Mouse (Mus musculus) monocyte, adult 5-6 weeks (primary cell): ENCODE data around the gene Dennd4b. TPM values are rescaled to one million over a fixed set of nuclear protein-coding genes. Genes with fewer than 3 reads are reported as not detected.

ENCODE experiments used
- ATAC-seq: fragments of 153-309, 156-312 bp; replicated peaks from 2 replicates; pipeline ENCODE4 v1.8.0; 2017; ENCODE audit warnings: mild to moderate bottlenecking; ENCODE audit not compliant: low TSS enrichment, insufficient number of reproducible peaks, severe bottlenecking, poor library complexity, low FRiP score
- total RNA-seq: library from RNA; stranded (forward); fragments of 200-1000, 200-491, 200-594 nt; gene quantifications from 3 replicates; pipeline ENCODE4 v1.2.3, GENCODE M21; 2017

Dennd4b gene
- 15.4 to 39.1 TPM (median 16.3 TPM) in 3 replicates for total RNA-seq

DNA sequence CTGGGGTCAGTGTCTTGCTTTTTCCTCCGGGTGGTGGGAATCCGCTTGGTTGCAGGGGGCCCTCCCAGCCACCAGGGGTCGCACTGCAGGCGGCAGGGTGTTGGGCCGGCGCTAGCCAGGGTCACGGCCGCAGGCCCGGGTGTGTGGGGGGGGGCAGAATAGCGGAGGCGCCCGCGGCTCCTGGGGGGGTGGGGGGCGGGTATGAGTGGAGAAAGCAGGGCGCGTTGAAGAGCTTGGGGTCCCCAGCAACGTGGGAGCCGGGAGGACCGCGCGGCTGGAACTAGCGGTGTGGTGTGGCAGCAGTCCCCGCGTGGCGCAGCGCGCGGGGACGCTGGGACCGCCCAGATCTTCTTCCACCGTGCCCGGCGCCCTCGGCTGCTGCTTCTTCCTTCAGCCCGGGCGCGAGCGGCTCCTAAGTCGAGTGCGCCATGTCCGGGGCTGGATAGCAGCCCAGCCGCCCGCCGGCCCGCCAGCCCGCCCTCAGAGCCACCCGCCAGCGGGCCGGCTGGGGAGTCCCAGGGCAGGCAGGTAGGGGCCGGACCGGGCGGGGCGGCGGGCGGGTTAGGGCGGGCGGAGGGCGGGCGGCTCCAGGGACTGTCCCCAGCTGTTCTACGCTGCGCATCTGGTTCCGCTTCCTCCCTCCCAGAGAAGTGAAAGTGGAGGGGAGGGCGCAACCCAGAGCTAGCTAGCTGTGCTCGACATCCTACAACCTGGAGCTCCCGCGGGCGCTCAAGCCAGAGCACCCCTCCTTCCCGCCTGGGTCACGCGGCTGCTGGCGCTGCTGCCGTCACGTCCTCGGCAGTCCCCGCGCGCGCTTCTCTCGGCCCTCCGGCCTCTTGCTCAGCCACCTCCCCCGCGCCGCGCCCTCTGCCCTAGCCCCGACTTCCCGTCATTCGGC lies at the start of gene Dennd4b:
Dennd4b (plus strand) TSS at position 152 of the 898 bp plus-strand sequence.
- ATAC-seq = peak; percentile 73

DNA sequence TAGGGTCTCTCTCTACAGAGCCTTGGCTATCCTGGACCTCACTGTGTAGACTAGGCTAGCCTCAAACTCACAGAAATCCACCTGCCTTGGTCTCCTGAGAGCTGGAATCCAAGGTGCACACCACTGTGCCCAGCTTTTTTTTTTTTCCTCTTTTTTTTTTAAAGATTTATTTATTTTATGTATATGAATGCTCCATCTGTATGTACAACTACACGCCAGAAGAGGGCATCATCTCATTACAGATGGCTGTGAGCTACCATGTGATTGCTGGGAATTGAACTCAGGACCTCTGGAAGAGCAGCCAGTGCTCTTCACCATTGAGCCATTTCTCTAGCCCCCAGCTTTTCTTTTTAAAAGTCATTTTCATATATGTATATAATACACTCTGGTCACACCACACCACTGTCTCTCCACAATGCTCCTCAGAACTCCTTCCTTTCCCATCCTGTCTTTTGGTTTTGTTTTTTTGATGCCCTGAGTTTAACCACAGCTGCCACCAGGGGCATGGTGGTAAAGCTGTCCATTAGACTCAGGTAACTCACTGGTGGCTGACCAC lies 49.1 kb upstream of the Dennd4b start:
- ATAC-seq = no peak

DNA sequence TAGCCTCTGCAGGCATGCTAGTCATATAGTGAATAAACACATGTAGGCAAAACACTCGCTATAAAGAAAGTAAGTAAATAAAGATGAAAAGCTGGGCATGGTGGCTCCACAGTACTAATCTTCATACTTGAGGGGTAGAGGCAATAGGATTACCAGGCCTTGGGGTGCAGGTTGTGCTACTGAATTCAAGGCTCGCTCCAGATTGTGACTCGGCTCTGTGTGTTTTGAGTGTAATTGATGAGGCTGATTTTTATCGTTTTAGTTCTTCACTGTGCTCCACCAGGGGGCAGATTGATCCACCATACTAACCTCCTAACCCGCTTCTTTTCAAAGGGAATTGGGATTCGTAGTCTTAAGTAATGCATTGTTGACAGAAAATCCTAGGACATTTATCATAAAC lies 44.9 kb upstream of the Dennd4b start:
- ATAC-seq = peak; percentile 48; the same call in 1 of the 2 replicates

DNA sequence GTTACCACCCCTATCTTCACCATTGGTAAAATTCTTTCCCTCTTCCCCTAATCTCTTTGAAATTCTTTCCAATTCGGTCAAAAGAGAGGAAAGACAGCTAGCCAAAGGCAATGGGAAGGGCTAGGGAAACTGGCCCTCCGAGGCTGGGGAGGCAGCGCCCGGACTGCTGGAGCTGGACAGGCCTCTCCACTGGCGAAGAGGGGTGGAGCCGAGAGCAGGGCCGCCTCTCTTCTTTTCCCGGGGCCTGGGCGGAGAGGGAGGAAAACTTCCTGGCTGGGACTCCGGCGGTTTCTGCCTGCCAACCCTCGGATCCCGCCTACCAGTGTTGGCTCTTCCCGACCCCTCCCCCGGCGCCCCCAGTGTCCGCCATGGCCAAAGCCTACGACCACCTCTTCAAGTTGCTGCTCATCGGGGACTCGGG lies 44.4 kb upstream of the Dennd4b start:
- no peak for ATAC-seq

DNA sequence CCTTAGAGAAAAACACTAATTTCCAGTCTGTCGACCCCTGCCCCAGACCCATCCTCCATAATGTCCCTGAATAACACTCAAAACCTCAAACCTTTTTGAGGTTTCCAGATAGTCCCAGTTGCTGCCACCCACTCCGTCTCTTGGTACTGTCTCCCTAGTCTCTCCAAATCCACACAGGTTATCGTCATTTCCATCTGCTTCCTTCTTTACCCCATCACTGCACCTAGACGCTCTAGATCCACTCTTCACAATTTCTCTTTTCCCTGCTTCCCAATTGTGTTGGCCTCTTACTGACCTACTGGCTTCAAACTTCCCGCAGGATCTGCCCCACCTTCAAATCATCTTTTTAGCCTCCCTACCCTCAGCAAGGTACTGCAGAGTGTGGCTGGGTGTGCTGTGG lies 43.9 kb upstream of the Dennd4b start:
- no peak for ATAC-seq

DNA sequence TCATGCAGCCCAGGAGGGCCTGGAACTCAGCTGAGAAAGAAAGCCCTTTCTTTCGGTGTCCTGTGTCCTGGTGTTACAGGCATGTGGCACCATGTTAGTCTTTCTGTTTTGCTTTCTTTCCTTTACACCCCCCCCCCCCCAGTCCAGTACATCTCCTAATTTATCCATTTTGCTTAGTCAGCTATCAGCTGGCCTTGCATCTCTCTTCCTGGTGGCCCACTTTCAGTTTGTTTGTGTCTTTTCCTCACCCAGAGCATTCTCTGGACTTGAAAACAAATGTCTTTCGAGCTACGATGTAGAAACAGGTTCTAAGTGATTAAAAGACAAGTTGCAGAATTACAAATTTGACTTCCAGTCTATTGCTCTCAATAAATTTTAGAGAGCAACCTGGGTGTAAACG lies 42.5 kb upstream of the Dennd4b start:
- no peak for ATAC-seq

DNA sequence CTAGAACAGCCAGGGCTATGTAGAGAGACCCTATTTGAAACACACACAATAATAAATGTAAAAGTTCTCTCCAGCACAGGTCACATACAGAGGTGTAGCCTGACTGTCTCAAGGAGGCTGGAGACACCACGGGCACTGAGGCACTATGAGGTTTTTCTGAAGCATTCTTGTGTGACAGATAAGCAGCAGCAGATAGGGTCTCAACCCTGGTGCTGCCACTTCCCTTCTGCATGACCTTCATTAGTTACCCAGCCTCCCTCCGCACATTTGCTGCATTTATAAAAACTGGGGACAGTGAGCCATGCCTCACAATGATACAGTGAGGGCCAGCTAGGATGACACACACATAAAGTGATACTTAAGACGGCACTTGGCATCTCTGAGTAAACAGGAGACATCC lies 42.0 kb upstream of the Dennd4b start:
- ATAC-seq = no peak

DNA sequence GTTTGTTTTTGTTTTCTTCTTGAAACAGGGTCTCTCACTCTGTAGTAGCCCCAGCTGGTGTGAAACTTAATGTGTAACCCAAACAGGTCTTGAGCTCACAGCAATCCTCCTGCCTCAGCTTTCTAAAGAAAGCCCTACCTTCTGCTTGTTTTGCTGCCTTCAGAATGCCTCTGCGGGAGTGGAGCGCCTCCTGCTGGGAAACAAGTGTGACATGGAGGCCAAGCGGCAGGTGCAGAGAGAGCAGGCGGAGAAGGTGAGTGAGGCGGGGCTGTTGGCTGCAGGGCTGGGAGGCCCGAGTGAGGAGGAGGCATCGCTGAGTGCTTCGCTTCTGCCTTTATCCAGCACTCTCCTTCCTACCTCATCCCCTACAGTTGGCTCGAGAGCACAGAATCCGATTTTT lies 40.7 kb upstream of the Dennd4b start:
- no peak for ATAC-seq

DNA sequence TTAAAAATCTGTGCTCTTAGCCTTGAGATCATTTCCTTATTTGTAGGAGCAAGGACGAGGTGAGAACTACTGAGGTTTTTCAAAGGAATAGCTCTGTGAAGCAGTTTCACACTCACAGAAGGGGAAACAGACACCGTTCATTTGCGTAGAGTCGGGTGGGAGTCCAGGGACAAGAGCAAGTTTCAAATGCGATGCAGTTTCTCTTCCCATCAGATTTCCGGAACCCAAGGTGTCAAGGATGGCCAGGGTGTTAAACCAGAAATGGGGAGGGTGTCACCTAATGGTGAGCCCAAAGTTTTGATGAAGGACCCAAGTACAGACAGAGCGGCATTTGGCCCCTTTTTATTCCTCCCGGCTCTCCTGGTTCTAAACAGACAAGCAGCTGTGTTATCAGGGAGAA lies 33.9 kb upstream of the Dennd4b start:
- ATAC-seq = peak; percentile 36

DNA sequence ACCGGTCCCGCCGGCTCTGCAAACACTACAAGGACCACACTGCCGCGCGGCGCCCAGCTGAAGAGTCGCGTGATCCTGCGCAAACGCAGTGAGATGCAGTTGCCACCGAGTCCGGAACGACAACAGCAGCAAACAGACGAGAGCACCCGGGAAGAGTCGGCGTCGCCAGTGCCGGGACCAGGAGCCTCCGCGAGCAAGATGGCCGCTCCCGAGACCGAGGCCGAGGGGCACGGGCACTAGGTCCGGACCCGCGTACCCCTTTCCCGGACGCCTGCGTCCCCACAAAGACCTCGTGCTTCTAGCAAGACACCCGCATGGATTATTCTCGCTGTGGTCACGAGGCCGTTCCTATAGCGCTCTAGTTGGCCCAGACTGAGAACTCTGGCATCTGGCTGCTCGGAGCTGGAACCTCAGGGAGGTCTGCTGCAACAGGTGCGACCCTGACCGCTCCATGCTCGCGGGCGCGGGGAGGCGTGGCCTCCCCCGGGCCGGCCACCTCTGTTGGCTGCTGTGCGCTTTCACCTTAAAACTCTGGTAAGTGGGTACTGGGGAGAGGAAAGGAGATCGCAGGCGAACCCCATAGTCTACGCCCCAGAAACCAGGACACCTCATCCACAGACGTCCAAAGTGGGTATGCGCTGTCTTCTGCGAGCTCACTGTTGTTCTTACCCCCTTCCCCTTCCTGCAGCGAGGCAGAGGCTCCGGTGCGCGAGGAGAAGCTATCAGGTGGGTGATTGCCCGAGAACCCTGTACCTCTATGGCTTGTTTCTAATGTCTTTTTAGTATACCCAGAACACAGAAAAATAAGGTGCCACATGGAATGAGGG lies 33.3 kb upstream of the Dennd4b start, which contains the start of gene Jtb:
Jtb (plus strand) TSS at position 91 of the 827 bp plus-strand sequence.
- peak; percentile 99 for ATAC-seq

DNA sequence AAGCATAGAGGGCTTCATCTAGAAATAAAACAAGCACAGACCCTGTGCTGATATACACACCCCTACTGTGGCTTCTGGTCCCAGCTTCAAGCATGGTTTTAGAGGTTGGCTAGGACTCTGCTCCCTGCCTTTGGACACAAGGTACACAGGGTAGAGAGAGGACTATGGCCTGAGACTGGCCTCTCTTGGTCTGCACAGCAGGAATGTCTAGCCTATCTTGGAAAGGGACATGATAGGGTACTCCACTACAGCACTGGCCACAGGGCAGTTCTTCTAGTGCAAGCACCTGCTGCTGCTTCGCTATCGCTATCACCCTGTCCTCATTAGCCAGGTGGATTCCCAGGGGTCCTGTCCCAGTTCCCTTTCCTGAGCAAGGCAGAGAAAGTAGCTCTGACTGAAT lies 23.7 kb upstream of the Dennd4b start:
- ATAC-seq = no peak

DNA sequence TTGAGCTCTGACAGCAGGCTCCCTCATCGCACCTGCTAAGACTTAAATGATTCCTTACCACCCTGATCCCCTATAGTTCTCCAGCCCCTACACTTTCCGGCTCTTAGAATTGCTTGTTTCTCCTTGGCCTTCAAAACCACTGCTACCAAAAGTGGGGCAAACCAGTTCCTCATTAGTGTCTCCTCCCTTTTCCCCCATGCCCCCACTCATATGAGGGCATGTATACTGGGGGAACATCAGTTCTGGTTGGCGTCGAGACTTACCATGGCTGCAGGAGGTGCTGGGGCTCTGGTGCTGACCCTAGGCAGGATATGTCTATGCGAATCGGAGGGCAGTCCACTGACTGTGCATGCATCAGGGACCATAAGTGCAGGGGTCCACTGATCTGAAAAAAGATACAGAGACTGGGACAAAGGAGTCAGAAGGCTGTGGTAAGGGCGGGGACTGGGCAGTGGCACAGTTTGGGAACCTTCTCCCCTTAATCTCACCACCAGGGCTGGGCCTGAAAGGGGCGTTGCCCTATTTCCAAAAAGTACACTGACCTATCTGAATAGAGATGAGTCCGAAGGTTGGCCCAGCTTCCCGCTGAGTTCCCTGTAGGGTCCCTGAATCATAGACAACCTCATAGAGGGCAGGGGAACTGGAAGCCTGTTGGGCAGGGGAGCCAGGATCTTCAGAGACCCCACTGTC lies 23.2 kb upstream of the Dennd4b start:
- no peak for ATAC-seq

DNA sequence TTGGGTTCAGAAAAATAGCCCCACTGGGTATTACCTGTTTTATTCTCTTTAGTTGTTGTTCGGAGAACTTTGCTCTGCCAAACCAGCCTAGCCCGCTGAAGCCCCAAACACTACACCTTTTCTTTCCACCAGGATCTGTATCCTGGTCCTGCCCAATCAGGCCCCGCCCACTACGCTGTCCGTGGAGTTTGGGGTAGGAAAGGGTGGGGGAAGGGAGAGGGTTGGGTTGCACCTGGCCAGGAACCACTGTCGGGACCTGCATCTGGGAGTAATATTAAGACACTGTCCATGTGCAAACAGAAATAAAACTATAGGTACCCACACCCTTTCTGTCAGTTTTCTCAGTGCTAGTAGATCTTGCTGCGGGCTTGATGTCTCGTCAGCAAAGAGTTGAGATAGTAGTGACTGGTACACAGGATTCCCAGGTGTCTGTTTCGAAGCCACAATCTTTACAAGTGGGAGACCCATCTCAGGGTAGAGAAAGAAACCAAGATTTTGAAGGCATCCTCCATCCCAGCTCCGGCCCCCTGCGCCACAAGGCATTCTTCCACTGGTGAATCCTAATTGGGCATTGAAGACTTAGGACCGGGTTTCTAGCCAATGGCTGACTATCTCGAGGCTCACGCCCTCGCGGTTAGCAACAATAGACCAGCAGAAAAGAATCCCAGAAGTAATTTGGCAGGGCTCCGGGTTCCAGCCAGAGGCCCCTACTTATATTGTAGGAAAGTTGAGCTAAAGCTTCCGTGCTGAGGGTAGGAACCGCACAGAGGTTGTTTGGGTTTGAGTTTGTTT lies 21.8 kb upstream of the Dennd4b start, which contains the start of gene Creb3l4:
Creb3l4 (minus strand) TSS at position 529 of the 792 bp plus-strand sequence.
- ATAC-seq = no peak

DNA sequence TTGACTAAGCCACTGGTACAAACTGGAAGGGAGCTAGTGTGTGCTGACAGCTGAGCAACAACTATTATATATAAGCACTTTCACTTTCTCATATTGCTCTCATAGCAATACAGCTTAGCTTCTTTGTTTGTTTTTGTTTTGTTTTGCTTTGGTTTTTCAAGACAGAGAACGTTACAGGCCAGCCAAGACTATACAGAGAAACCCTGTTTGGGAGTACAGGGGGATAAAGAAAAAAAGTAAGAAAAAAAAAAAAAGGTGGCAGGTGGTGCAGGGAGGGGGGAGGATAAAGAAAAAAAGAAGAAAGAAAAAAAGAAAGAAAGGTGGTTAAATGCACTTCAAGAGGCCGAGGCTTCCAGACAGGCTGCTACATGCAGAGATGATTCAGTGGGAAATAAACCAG lies 19.6 kb upstream of the Dennd4b start:
- ATAC-seq = no peak

DNA sequence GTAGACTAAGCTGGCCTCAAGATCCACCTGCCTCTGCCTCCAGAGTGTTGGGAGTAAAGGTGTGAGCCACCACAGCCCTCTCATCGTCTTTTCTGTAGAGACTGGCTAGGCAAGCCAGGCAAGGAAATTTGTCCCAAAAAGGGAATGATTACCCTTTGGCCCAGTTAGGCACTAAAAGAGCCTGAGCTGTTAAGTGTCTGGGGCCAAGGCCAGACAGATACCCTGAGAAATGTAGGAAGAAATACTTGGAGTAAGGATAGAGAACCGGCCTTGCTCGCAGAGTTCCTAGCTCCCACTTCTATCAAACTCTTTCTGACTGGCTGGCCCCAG lies 17.4 kb upstream of the Dennd4b start:
- no peak for ATAC-seq

DNA sequence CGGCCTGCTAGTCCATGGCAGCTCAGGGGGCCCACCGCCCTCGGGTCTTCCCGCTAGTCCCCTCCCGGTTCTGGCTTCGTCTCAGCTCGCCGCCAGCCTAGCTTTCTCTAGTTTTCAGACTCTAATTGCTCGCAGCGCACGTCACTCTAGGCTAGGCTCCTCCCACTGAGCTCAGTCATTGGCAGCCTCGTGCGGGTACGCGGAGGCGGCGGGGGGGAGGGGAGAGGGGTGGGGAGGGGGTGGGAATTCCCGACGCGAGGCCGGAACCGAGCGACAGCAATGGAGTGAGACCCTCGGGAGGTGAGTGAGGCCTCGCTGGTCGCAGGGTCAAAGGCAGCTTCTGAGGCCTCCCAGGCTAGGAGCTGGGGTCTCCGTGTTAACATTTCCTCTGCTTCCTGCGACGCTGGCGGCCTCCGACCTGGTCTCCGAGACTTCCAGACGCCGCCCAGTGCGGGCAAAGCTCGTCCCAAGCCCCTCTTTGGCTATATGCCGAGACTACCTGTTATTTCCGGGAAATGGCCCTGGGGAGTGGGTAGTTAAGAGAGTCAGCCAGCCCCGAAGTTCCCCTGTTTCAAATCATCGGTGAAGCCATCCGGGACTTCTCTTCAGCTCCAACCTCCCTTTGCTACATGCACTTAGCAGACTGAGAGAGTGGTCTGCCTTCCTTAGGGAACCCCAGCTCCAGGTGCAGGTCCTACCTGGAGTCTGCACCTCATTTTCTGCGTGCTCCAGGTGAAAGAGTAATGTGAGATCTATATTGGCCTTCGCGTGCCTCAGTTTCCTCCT lies 16.8 kb upstream of the Dennd4b start, which contains the start of gene Slc39a1:
Slc39a1 (plus strand) TSS at position 213 of the 786 bp plus-strand sequence.
- peak; percentile 93 for ATAC-seq

DNA sequence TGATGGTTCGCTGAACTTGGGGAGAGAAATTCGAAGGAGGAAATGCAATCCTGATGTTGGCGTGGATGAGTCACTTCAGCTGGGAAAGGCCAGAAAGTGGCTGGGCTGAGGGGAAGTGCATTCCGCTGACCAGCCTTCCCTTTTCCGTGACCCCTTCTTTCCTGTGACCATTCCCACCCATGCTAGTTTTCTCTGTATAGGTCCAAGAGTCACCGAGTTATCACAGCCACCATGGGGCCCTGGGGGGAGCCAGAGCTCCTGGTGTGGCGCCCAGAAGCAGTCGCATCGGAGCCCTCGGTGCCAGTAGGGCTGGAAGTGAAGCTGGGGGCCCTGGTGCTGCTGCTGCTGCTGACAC lies 16.3 kb upstream of the Dennd4b start:
- ATAC-seq = peak; percentile 7; the same call in 1 of the 2 replicates
